Mouse (Mus musculus) myocyte (in vitro differentiated cells): ENCODE data around the gene Chchd2.

Source experiments
- CEBPB ChIP-seq: IDR thresholded peaks from 2 replicates; pipeline ENCODE4 v1.6.1; 2011; ENCODE audit warnings: mild to moderate bottlenecking, moderate library complexity; ENCODE audit not compliant: poor library complexity, insufficient read depth, severe bottlenecking
- E2F4 ChIP-seq: IDR thresholded peaks from one replicate; pipeline ENCODE4 v1.6.1; 2011; ENCODE audit warnings: mild to moderate bottlenecking, control low read depth, moderate library complexity; ENCODE audit not compliant: insufficient read depth
- MAX ChIP-seq: IDR thresholded peaks from one replicate; pipeline ENCODE4 v1.6.1; 2011; ENCODE audit warnings: low read depth, mild to moderate bottlenecking, control low read depth
- MYOD1 ChIP-seq, 3 experiments: IDR thresholded peaks; one replicate each; pipeline ENCODE4 v1.6.1; 2011; ENCODE audit warnings: control low read depth in 2 of 3, low read depth in 2 of 3, mild to moderate bottlenecking in 2 of 3, moderate library complexity in 1 of 3; ENCODE audit not compliant: insufficient read length in 2 of 3, control insufficient read depth in 1 of 3
- MYOG ChIP-seq, 3 experiments: IDR thresholded peaks; one replicate each; pipeline ENCODE4 v1.6.1; 2011; ENCODE audit warnings: control low read depth in 2 of 3, low read depth in 2 of 3, mild to moderate bottlenecking in 2 of 3; ENCODE audit not compliant: insufficient read length in 2 of 3, control insufficient read depth in 1 of 3, insufficient read depth in 1 of 3
- POLR2A ChIP-seq: IDR thresholded peaks from one replicate; pipeline ENCODE4 v1.6.1; 2011; ENCODE audit warnings: low read depth, mild to moderate bottlenecking, control low read depth, moderate library complexity; ENCODE audit not compliant: insufficient read length
- POLR2AphosphoS2 ChIP-seq: IDR thresholded peaks from one replicate; pipeline ENCODE4 v1.6.1; 2011; ENCODE audit warnings: low read depth, control low read depth; ENCODE audit not compliant: insufficient read length
- SRF ChIP-seq: IDR thresholded peaks from one replicate; pipeline ENCODE4 v1.6.1; 2011; ENCODE audit warnings: low read depth; ENCODE audit not compliant: control insufficient read depth, insufficient read length
- TCF12 ChIP-seq: IDR thresholded peaks from one replicate; pipeline ENCODE4 v1.6.1; 2011; ENCODE audit warnings: mild to moderate bottlenecking, control low read depth; ENCODE audit not compliant: poor library complexity, insufficient read depth, severe bottlenecking
- USF1 ChIP-seq: IDR thresholded peaks from one replicate; pipeline ENCODE4 v1.6.1; 2011; ENCODE audit warnings: low read depth, mild to moderate bottlenecking, control low read depth, moderate library complexity

DNA sequence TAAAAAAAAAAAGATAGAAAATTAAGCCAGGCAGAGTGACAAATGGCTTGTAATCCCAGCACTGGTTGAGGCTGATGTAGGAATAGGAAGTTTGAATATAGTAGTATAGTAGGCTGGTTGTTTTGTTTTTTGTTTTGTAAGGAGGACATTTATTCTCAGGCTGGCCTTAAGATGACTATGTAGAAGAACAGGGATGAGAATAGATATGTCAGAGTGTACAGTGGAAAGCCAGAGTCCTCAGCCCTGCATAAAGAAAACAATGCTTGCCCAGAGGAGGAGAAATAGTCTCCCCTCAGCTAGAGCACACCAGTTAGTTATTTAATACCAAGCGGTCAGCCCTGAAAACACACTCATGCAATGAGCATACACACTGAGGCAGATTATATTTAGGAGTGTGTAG, 11.2 kb upstream of the Chchd2 start, which contains the start of gene Phkg1:
- TF ChIP-seq MYOG (IDR thresholded peaks at IDR 0.05; ENCODE audit: control insufficient read depth in 1 of 3, insufficient read depth in 1 of 3, insufficient read length in 2 of 3, low read depth in 2 of 3) (no peak), TCF12 (no peak), MYOD1 (IDR thresholded peaks at IDR 0.05; ENCODE audit: control insufficient read depth in 1 of 3, insufficient read length in 2 of 3, low read depth in 2 of 3) (no peak), POLR2A (no peak), MAX (no peak), POLR2AphosphoS2 (no peak), E2F4 (no peak), CEBPB (no peak), SRF (no peak), USF1 (no peak)
